Mouse (Mus musculus) monocyte, adult 2 months (primary cell): ENCODE results near the gene Col18a1.

Source experiments
- DNase-seq, 2 experiments: peaks; one replicate each; pipeline ENCODE4 v3.0.0; 2022; ENCODE audit warnings: low spot score in 2 of 2, low read depth in 1 of 2

Gene Col18a1

DNA sequence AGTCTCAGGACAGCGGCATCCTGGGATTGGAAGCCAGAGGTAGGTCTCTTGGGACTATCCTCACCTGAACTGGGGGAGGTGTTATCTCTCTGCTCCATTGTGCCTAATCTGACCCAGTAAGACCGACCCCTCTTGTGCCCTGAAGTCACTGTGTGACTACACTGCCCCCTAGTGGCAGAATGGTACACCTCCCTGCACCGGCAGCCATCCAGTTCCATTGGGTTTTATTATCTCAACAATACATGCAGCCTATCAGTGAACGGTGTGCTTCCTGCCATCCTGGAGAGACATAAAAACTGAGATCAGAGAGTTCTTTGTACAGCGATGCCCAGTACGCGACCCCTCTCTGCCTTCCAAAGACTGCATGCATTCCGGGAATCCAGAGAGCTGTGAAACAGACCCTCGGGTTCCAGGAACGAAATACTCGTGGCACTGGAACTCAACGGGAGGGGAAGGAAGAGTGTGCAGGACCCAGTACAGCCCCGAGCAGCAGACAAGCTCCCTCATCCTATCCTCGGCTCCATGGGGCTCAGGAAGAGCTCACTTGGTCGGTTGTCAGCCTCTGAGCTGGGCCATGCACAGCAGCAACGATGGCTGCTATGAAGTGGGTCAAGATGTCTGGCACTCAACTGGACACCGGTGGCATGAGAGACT, 144.8 kb downstream of the Col18a1 start:
- DNase-seq = peak in 1 of 2 experiments; percentile 29

DNA sequence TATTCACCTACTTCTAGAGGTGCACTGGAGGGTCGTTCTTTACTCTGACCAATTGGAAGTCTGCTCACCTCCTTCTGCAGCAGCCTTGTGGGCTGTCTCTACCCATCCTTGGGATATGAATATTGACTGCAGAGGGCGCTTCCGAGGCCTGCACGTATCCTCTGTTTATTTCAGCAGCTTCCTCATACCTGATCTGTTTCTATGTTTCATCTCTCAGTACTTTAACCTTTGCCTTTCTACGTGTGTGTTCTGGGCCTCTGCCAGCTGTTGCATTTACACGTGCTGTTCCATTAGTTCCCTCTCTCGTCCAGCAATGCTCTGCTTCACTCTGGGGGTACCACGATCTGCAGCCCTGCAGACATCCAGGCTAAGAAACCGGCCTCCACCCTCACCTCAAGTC, 148.7 kb downstream of the Col18a1 start:
- no peak for DNase-seq

DNA sequence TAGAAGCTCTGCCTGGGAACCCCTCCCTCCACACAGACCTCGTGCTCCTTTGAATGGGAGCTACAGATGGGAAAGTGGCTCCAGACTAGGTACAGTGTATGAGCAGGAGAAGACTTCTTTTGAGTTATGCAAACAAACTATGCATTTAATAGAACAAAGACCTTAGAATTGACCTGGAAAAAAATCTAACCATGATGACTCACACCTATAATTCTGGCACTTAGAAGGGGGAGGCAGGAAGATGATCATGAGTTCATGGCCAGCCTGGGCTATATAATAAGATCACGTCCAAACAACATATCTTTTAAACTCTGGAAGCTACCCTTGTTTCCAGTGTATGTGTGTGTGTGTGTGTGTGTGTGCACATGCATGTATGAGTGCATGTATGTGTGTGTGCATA, 149.3 kb downstream of the Col18a1 start:
- DNase-seq = no peak

DNA sequence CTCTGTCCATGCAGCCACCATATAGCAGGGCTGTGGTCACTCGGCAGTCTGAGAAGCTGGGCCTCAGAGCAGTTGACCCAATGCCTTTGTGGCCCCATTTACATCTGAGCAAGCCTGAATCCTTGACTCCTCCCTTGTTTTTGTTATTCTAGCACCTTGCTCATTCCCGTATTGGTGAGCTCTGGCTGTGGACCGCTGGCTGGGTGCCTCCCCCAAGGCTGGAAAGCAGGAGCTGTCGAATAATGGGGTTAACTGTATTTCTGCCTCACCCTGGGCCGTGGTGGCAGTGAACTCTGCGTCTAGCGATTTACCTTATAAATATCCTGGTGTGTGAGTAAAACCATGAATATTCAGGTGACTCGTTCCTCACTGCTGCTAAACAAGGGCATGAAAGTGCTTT, 149.8 kb downstream of the Col18a1 start:
- DNase-seq = no peak

DNA sequence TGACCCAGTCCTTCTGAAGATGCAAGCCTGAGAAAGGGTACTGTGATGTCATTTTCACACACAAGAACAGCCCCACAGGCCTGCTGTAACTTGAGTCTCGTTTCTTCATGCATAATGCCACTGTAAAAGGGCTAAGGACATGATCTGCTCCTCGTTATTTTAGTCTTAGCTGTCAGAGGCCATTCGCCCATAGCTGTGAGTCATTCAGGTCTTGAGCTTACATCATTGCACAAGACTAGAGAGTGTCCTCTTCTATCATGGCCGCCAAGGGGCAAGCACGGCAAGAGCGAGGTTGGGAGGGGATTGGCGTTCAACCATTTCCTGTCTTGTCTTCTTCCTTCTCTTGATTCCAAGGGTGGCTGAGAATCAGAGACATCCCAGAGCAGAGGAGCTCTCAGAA, 150.3 kb downstream of the Col18a1 start:
- DNase-seq = no peak

DNA sequence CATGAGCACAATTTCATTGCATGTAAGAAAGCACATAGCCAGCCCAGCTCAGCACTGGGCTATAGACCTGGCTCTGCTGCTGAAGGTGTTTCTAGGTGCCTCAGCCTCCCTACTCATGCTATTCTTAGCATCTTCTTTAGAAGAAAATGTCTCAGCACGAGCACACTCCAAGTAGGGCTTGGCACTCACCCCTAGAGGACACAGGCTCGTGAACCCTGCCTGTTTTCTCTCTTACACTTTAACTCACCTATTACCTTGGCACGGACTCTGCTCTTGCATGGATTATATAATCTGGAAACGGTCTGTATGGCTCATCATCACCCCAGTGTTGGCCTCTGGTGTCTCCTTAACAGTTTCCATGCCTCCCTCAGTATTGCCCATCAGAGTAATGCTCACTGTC, 154.7 kb downstream of the Col18a1 start:
- DNase-seq = no peak

DNA sequence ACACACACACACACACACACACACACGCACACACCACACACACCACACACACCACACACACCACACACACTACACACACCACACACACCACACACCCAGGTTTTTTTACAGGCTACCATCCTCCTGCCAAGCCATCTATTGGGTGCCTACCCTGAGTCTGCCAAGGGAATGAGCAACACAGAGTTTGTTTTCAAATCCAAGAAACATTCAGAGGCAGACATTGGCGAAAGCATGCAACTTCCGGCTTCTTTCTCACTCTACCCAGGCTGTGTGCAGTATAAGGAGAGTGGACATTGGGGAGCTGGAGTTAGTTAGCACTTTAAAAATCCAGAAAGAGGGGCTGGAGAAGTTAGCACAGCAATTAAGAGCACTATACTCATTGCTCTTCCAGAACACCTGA, 157.7 kb downstream of the Col18a1 start:
- no peak for DNase-seq

DNA sequence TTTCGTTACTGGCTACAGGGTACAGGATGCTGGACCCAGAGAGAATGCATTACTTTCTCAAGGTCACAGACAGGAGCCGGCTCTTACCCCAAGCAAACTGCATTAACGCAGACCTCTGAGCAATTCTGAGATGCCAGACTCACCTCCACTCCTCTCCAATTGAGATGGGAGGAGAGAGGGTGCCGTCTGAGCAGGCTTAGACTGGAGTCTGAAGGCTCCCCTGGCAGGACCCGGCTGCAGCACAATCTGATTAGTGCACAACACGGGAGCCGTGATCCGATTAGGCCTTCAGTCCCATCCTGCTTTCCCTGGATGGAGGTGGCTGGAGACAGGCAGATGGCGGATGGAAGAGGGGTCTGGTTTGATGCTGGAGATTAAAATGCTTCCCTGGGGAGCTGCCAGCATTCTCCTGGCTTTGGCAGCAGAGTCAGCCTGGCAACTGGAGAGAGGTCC, 158.2 kb downstream of the Col18a1 start:
- DNase-seq = no peak

DNA sequence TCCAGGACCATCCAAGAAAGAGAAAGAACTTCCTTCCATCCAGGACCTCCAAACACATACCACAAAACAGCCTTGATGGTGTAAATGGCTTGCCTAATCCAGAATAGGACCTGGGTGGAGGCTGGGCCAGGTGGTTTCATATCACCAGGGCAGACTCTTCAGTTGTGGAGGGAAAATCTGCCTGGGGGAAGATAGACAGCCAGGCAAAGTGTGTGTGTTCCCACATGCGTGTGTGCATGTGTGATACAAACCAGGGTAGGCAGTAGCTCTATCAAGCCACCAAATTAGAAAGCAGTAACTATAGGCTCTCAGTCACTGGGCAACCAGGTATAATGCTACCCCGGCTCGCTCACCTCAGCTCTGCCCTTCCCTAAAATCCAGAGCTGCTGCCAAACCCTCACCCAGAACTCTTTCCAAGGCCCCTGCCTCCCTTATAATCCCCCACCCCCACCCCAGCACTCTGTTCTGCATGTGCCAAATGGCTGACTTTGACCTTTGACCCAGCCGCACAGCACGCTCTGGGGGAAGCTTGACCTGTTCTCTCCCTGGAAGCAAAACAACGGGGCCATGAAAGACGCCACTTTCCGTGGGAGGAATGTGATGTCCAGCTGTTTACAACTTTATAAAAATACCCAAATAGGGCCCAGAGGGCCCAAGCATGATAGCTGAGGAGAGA, 158.8 kb downstream of the Col18a1 start:
- DNase-seq = no peak

DNA sequence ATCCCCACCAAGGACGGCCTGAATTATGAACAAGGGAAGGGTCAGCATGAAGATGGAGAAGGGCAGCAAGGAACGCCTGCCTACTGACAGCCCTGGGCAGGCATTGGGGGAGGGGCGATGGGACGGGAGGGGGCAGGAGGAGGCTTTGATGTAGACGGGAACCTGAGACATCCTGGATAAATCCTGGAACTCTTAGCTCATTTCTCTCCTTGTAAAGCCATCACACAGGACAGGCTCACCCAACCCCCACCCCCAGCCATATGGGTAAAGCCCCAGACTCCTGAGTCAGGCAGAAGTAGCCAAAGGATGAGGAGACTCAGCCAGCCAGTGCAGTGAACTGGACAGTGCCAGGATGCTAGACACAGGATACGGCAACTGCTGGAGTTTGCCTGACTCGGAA, 161.4 kb downstream of the Col18a1 start:
- DNase-seq = no peak
